Mouse (Mus musculus): ENCODE measurements at regions not wholly inside any gene's neighbourhood (a gene's known extent, or its start where the extent isn't known, plus 50 kb on each side); places are given as distances from the start of the nearest gene placed in this dataset.
A peak's percentile ranks its signal among the peaks of the same experiment; 100 is the strongest.

DNA sequence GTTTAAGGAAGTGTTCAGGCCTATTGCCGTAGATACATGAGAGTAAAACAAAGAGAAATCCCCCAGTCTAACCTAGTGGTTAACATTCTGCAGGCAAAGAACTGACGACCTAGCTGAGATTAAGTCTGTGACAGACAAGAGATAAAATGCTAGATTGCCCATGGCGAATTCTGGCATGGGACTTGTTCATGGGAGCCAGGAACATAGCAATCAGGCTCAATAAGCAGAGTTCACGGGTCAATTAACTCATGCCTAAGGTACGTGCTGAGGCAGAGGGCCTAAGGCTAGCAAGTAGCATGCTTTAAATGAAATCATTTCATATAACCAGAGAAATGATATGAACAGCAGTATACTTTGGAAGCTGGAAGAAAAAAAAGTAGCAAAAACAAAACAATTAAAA, 1119.2 kb upstream of the Adgrl2 start:
- DNase-seq (ENCODE audit: low spot score in 2 of 2), result no peak

- DNase-seq (ENCODE audit: low spot score in 2 of 2), result no peak
These were observed 1121.9 kb upstream of the Adgrl2 start for GRCm38 (mm10) chr3:150112231-150112630.

DNA sequence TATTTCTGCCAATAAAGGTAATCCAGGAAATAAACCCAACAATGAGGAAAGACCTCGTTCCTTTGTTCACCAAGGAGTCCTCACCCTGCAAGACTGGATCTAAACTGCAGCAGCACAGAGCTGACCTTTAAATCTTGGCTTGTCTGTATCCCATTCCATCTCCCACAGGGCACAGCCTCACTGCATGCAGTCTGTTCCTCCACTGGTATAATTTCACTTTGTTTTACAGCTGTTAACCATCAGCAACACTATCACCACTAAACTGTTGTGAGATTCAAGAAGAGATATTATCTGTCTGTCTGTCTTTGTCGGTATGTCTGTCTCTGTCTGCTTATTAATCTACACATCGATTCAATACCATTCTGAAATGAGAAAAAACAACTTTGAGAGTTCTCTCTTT, 1129.5 kb upstream of the Adgrl2 start:
- DNase-seq (ENCODE audit: low spot score in 2 of 2), result no peak

- no peak for DNase-seq (ENCODE audit: low spot score in 2 of 2)
These were observed 1156.3 kb upstream of the Adgrl2 start for GRCm38 (mm10) chr3:150146635-150147034.

- no peak for DNase-seq (ENCODE audit: low spot score in 2 of 2)
These were observed 1160.9 kb upstream of the Adgrl2 start for GRCm38 (mm10) chr3:150151152-150151822.

- DNase-seq (ENCODE audit: low spot score in 2 of 2), result no peak
These were observed 1161.4 kb upstream of the Adgrl2 start for GRCm38 (mm10) chr3:150151823-150152158.

GRCm38 (mm10) chr3:150152893-150153292, 1162.5 kb upstream of the Adgrl2 start:
- no peak for DNase-seq (ENCODE audit: low spot score in 2 of 2)

- no peak for DNase-seq (ENCODE audit: low spot score in 2 of 2)
These were observed 1195.5 kb upstream of the Adgrl2 start for GRCm38 (mm10) chr3:150185807-150186206.

GRCm38 (mm10) chr3:150193132-150193531, 1202.8 kb upstream of the Adgrl2 start:
- no peak for DNase-seq (ENCODE audit: low spot score in 2 of 2)

- no peak for DNase-seq (ENCODE audit: low spot score in 2 of 2)
These were observed 1208.1 kb upstream of the Adgrl2 start for GRCm38 (mm10) chr3:150198492-150198891.

DNA sequence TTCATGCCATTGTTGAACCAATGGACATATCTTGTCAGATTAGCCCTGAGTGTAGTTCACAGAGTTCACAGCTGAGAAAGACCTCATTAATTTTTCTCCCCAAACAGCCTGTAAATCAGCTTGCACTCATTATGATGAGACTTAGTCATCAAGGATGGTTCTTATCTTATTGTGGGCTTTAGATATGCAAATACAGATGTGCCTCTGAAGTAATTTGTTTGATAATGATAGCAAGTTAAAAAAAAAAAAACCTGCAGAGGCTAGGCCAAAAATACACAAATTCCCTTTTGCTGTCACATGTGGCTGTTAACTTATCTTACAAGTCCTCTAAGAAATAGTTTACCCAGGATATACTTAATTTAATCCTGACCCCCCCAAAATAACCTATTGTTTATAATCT, 1215.5 kb upstream of the Adgrl2 start:
- DNase-seq (ENCODE audit: low spot score in 2 of 2), result no peak

DNA sequence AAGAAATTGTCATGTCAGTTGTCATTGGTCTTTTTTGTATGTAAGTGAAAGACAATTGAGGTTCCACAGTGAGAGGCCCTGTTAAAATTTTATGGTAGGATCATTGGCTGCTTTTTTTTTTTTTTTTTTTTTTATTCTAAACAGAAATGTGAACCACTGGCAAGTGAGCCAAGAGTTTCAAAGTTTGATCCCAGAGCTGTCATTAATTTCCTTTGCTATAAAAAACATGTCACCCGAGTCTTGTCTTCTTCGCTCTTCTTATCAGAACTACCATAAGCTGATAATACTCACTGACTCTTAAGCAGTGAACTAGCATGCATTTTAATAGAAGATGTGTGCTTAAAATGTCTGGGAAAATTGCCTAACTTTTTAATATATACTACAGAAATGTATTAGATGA, 1204.4 kb upstream of the Adgrl4 start:
- no peak for DNase-seq (ENCODE audit: low spot score in 2 of 2)

- peak; percentile 4 to 12 for DNase-seq (ENCODE audit: low spot score in 2 of 2)
These were observed 1200.6 kb upstream of the Adgrl4 start for GRCm38 (mm10) chr3:150236946-150237600.

DNA sequence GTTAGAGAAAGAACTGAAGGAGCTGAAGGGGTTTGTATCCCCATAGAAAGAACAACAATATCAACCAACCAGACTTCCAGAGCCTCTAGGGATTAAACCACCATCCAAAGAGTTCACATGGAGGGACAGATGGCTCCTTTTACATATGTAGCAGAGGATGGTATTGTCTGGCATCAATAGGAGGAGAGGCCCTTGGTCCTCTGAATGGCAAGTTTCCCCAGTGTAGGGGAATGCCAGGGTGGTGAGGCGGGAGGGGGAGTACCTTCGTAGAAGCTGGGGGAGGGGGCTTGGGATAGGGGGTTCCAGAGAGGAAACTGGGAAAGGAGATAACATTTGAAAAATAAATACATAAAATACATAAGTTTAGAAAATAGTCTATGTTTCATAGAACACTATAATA, 1162.6 kb upstream of the Adgrl4 start:
- no peak for DNase-seq (ENCODE audit: low spot score in 2 of 2)

- DNase-seq (ENCODE audit: low spot score in 2 of 2), result no peak
These were observed 1141.5 kb upstream of the Adgrl4 start for GRCm38 (mm10) chr3:150296057-150296710.

GRCm38 (mm10) chr3:150328811-150329210, 1108.9 kb upstream of the Adgrl4 start:
- DNase-seq (ENCODE audit: low spot score in 2 of 2), result no peak

GRCm38 (mm10) chr3:150352139-150352725, 1085.5 kb upstream of the Adgrl4 start:
- DNase-seq (ENCODE audit: low spot score in 2 of 2), result no peak

- no peak for DNase-seq (ENCODE audit: low spot score in 2 of 2)
These were observed 1071.9 kb upstream of the Adgrl4 start for GRCm38 (mm10) chr3:150365766-150366165.

DNA sequence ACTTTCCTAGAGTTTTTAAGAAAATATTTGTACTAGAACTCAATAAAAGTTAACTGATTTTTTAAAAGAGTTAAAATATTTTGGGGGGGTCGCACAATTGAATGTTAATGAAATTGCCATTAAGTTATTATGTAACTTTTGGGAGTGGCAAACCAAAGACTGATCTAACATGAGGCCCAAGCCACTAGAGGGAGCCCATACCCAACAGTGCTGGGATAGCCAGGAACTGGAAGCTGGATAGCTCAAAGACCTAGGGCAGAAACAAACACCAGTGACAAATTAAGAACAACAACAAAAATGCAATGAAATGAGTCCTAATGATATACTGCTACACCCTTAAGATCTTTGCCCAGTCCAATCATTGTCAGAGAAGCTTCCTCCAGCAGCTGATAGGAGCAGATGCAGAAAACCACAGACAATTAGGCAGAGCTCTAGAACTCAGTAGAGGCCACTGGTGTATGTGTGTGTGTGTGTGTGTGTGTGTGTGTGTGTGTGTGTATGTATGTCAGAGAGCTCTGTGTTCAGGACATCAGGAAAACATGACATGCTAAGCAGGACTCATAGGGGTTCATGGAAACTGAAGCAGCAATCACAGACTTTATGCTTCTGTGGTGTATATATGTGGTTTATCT, 1052.6 kb upstream of the Adgrl4 start:
- DNase-seq (ENCODE audit: low spot score in 2 of 2), result peak; percentile 41 to 54

DNA sequence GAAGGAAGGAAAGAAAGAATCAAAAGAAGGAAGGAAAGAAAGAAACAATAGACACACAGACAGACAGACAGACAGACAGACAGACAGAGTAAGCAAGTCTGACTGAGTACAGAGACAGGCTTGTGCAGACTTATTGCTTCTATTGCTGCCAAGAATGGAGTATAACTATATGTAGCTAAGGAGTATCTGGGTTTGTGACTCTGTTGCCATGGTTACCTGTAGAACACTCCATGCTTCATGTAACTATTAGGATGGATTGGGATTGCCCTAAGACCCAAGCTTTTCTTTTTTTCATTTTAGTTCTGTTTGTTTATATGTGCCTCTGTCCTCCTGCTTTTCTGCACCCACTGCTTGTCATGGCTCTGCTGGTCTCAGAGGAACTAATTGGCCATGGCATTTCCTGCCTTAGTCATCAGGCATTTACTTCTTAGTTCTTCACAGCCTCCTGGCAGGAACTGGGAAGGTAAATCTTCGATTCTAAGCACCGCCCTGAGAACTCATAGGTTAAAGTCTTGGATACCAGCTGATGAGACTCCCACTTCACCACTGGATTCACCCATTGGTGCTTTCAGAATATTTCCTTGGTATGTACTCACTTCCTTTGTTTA, 1035.9 kb upstream of the Adgrl4 start:
- DNase-seq (ENCODE audit: low spot score in 2 of 2), result no peak

- DNase-seq (ENCODE audit: low spot score in 2 of 2), result no peak
These were observed 1031.6 kb upstream of the Adgrl4 start for GRCm38 (mm10) chr3:150406086-150406485.

Data from layer of hippocampus, postnatal 10 days (tissue).